Mouse (Mus musculus) MEL (cell line): ENCODE data around the gene Hic1. TPM values are rescaled to one million over a fixed set of nuclear protein-coding genes. Genes with fewer than 3 reads are reported as not detected.

Source experiments
- DNase-seq: peaks from one replicate; pipeline ENCODE4 v3.0.0; 2011; ENCODE audit warnings: low read depth, low spot score
- H3K27ac ChIP-seq: 2 replicates; pipeline ENCODE4 v1.5.1; 2012; ENCODE audit warnings: low read depth, mild to moderate bottlenecking, control low read depth, low read length, moderate library complexity; ENCODE audit not compliant: control insufficient read depth
- H3K27me3 ChIP-seq, 2 experiments: fragments of 150-350 bp in 1 of 2; sonication (generic) in 1 of 2; 2 replicates each; pipeline ENCODE4 v1.6.1; 2012; ENCODE audit warnings: low read length in 2 of 2, mild to moderate bottlenecking in 2 of 2, improper control_type of control experiment in 1 of 2, moderate library complexity in 1 of 2; ENCODE audit not compliant: insufficient read depth in 2 of 2, control insufficient read depth in 1 of 2
- H3K36me3 ChIP-seq, 2 experiments: 2 replicates each; pipeline ENCODE4 v1.6.1; 2012 to 2014; ENCODE audit warnings: low read length in 2 of 2, improper control_type of control experiment in 1 of 2, inconsistent platforms in 1 of 2, mild to moderate bottlenecking in 1 of 2; ENCODE audit not compliant: insufficient read depth in 2 of 2, control insufficient read depth in 1 of 2
- H3K4me1 ChIP-seq, 2 experiments: fragments of 150-350 bp in 1 of 2; sonication (generic) in 1 of 2; 2 replicates each; pipeline ENCODE4 v1.6.1; 2012; ENCODE audit warnings: low read length in 2 of 2, improper control_type of control experiment in 1 of 2, mild to moderate bottlenecking in 1 of 2; ENCODE audit not compliant: insufficient read depth in 2 of 2, control insufficient read depth in 1 of 2
- H3K4me3 ChIP-seq, 2 experiments: fragments of 150-350 bp in 1 of 2; sonication (generic) in 1 of 2; 2 replicates each; pipeline ENCODE4 v1.5.1; 2012; ENCODE audit warnings: low read depth in 2 of 2, low read length in 2 of 2, mild to moderate bottlenecking in 2 of 2, moderate library complexity in 2 of 2, control low read depth in 1 of 2, improper control_type of control experiment in 1 of 2; ENCODE audit not compliant: control insufficient read depth in 1 of 2, insufficient read depth in 1 of 2
- H3K79me2 ChIP-seq: 2 replicates; pipeline ENCODE4 v1.6.1; 2012; ENCODE audit warnings: mild to moderate bottlenecking, low read length, moderate library complexity; ENCODE audit not compliant: control insufficient read depth, poor library complexity, insufficient read depth
- H3K9ac ChIP-seq: 2 replicates; pipeline ENCODE4 v1.6.1; 2012; ENCODE audit warnings: low read depth, mild to moderate bottlenecking, control low read depth, low read length, moderate library complexity; ENCODE audit not compliant: control insufficient read depth, poor library complexity, severe bottlenecking
- H3K9me3 ChIP-seq: fragments of 150-350 bp; sonication (generic); replicated peaks from 2 replicates; pipeline ENCODE4 v1.6.1; 2012; ENCODE audit warnings: mild to moderate bottlenecking, low read length, improper control_type of control experiment, moderate library complexity; ENCODE audit not compliant: insufficient read depth
- BHLHE40 ChIP-seq: IDR thresholded peaks from 2 replicates; pipeline ENCODE4 v1.6.1; 2012; ENCODE audit warnings: low read depth, mild to moderate bottlenecking, inconsistent platforms, low read length, improper control_type of control experiment, borderline replicate concordance
- CHD1 ChIP-seq: IDR thresholded peaks from 2 replicates; pipeline ENCODE4 v1.6.1; 2012; ENCODE audit warnings: low read depth, mild to moderate bottlenecking, inconsistent platforms, low read length, improper control_type of control experiment
- CHD2 ChIP-seq: IDR thresholded peaks from 2 replicates; pipeline ENCODE4 v1.6.1; 2011; ENCODE audit warnings: low read length, improper control_type of control experiment
- CTCF ChIP-seq, 3 experiments: IDR thresholded peaks in 2 of 3; conservative IDR thresholded peaks in 1 of 3; 2 replicates each; pipeline ENCODE4 v1.5.1; 2011 to 2012; ENCODE audit warnings: low read length in 3 of 3, low read depth in 2 of 3, mild to moderate bottlenecking in 2 of 3, improper control_type of control experiment in 1 of 3, inconsistent platforms in 1 of 3, mixed read lengths in 1 of 3, moderate library complexity in 1 of 3; ENCODE audit not compliant: control insufficient read depth in 1 of 3, insufficient read depth in 1 of 3, poor library complexity in 1 of 3, severe bottlenecking in 1 of 3
- ELF1 ChIP-seq: IDR thresholded peaks from 2 replicates; pipeline ENCODE4 v1.6.1; 2014; ENCODE audit warnings: low read depth, mild to moderate bottlenecking, inconsistent platforms, low read length, improper control_type of control experiment, moderate library complexity
- EP300 ChIP-seq, 2 experiments: IDR thresholded peaks; 2 replicates each; pipeline ENCODE4 v1.6.1; 2011; ENCODE audit warnings: improper control_type of control experiment in 2 of 2, low read length in 2 of 2, low read depth in 1 of 2, mild to moderate bottlenecking in 1 of 2
- ETS1 ChIP-seq: IDR thresholded peaks from 2 replicates; pipeline ENCODE4 v1.6.1; 2012; ENCODE audit warnings: low read depth, mild to moderate bottlenecking, inconsistent platforms, low read length, improper control_type of control experiment, moderate library complexity
- GABPA ChIP-seq: IDR thresholded peaks from 2 replicates; pipeline ENCODE4 v1.6.1; 2012; ENCODE audit warnings: low read depth, mild to moderate bottlenecking, inconsistent platforms, low read length, improper control_type of control experiment, moderate library complexity
- HCFC1 ChIP-seq: IDR thresholded peaks from 2 replicates; pipeline ENCODE4 v1.6.1; 2012; ENCODE audit warnings: low read depth, mild to moderate bottlenecking, inconsistent platforms, low read length, improper control_type of control experiment, moderate library complexity
- JUND ChIP-seq: IDR thresholded peaks from 2 replicates; pipeline ENCODE4 v1.6.1; 2011; ENCODE audit warnings: low read depth, mild to moderate bottlenecking, improper control_type of control experiment, low read length
- KAT2A ChIP-seq: conservative IDR thresholded peaks from 2 replicates; pipeline ENCODE4 v1.6.1; 2012; ENCODE audit warnings: low read depth, low read length, improper control_type of control experiment, inconsistent platforms
- MAX ChIP-seq: IDR thresholded peaks from 2 replicates; pipeline ENCODE4 v1.6.1; 2011; ENCODE audit warnings: low read length, improper control_type of control experiment
- MAZ ChIP-seq: IDR thresholded peaks from 2 replicates; pipeline ENCODE4 v1.6.1; 2012; ENCODE audit warnings: low read depth, mild to moderate bottlenecking, inconsistent platforms, low read length, improper control_type of control experiment
- MEF2A ChIP-seq: IDR thresholded peaks from 2 replicates; pipeline ENCODE4 v1.6.1; 2014; ENCODE audit warnings: low read depth, mild to moderate bottlenecking, inconsistent platforms, low read length, improper control_type of control experiment; ENCODE audit not compliant: poor library complexity, insufficient replicate concordance, severe bottlenecking; ENCODE audit errors: extremely low read depth
- MXI1 ChIP-seq: IDR thresholded peaks from 2 replicates; pipeline ENCODE4 v1.6.1; 2011; ENCODE audit warnings: mild to moderate bottlenecking, low read depth, low read length, improper control_type of control experiment
- MYB ChIP-seq: IDR thresholded peaks from 2 replicates; pipeline ENCODE4 v1.6.1; 2011; ENCODE audit warnings: mild to moderate bottlenecking, low read depth, low read length, improper control_type of control experiment
- MYC ChIP-seq: IDR thresholded peaks from 2 replicates; pipeline ENCODE4 v1.6.1; 2011; ENCODE audit warnings: low read depth, mild to moderate bottlenecking, low read length, improper control_type of control experiment, moderate library complexity
- NELFE ChIP-seq: IDR thresholded peaks from 2 replicates; pipeline ENCODE4 v1.6.1; 2011; ENCODE audit warnings: low read depth, low read length, improper control_type of control experiment
- NRF1 ChIP-seq: IDR thresholded peaks from 2 replicates; pipeline ENCODE4 v1.6.1; 2014; ENCODE audit warnings: low read depth, mild to moderate bottlenecking, inconsistent platforms, low read length, improper control_type of control experiment, moderate library complexity; ENCODE audit not compliant: poor library complexity, insufficient read depth, severe bottlenecking
- POLR2A ChIP-seq, 2 experiments: IDR thresholded peaks; 2 replicates each; pipeline ENCODE4 v1.6.1; 2011 to 2012; ENCODE audit warnings: low read length in 2 of 2, mild to moderate bottlenecking in 2 of 2, control low read depth in 1 of 2, improper control_type of control experiment in 1 of 2, low read depth in 1 of 2, moderate library complexity in 1 of 2; ENCODE audit not compliant: control insufficient read depth in 1 of 2, insufficient read depth in 1 of 2, poor library complexity in 1 of 2
- POLR2AphosphoS2 ChIP-seq: IDR thresholded peaks from 2 replicates; pipeline ENCODE4 v1.6.1; 2011; ENCODE audit warnings: low read length, improper control_type of control experiment
- RAD21 ChIP-seq: IDR thresholded peaks from 2 replicates; pipeline ENCODE4 v1.6.1; 2011; ENCODE audit warnings: mild to moderate bottlenecking, low read depth, low read length, improper control_type of control experiment
- RCOR1 ChIP-seq: IDR thresholded peaks from 2 replicates; pipeline ENCODE4 v1.6.1; 2012; ENCODE audit warnings: low read depth, mild to moderate bottlenecking, inconsistent platforms, low read length, improper control_type of control experiment
- SIN3A ChIP-seq: IDR thresholded peaks from 2 replicates; pipeline ENCODE4 v1.6.1; 2012; ENCODE audit warnings: low read length, improper control_type of control experiment, inconsistent platforms
- SMC3 ChIP-seq: IDR thresholded peaks from 2 replicates; pipeline ENCODE4 v1.6.1; 2011; ENCODE audit warnings: low read depth, low read length, improper control_type of control experiment
- TAL1 ChIP-seq: IDR thresholded peaks from 2 replicates; pipeline ENCODE4 v1.6.1; 2012; ENCODE audit warnings: mild to moderate bottlenecking, inconsistent platforms, low read length, moderate library complexity, mixed read lengths
- TBP ChIP-seq: IDR thresholded peaks from 2 replicates; pipeline ENCODE4 v1.8.0; 2011; ENCODE audit warnings: low read depth, low read length, improper control_type of control experiment
- TCF12 ChIP-seq: IDR thresholded peaks from 2 replicates; pipeline ENCODE4 v1.6.1; 2014; ENCODE audit warnings: low read depth, mild to moderate bottlenecking, inconsistent platforms, low read length, improper control_type of control experiment, moderate library complexity
- UBTF ChIP-seq: IDR thresholded peaks from 2 replicates; pipeline ENCODE4 v1.6.1; 2012; ENCODE audit warnings: low read depth, mild to moderate bottlenecking, inconsistent platforms, low read length, improper control_type of control experiment, moderate library complexity, borderline replicate concordance; ENCODE audit not compliant: insufficient read depth
- USF1 ChIP-seq: IDR thresholded peaks from 2 replicates; pipeline ENCODE4 v1.6.1; 2014; ENCODE audit warnings: low read depth, mild to moderate bottlenecking, inconsistent platforms, low read length, improper control_type of control experiment, moderate library complexity
- USF2 ChIP-seq, 2 experiments: IDR thresholded peaks; 2 replicates each; pipeline ENCODE4 v1.6.1; 2011 to 2012; ENCODE audit warnings: improper control_type of control experiment in 2 of 2, low read length in 2 of 2, borderline replicate concordance in 1 of 2, inconsistent platforms in 1 of 2, low read depth in 1 of 2, mild to moderate bottlenecking in 1 of 2; ENCODE audit not compliant: insufficient read depth in 1 of 2
- ZC3H11A ChIP-seq: IDR thresholded peaks from 2 replicates; pipeline ENCODE4 v1.6.1; 2012; ENCODE audit warnings: low read depth, mild to moderate bottlenecking, inconsistent platforms, low read length, improper control_type of control experiment
- ZKSCAN1 ChIP-seq: IDR thresholded peaks from 2 replicates; pipeline ENCODE4 v1.6.1; 2012; ENCODE audit warnings: low read depth, mild to moderate bottlenecking, inconsistent platforms, low read length, improper control_type of control experiment, moderate library complexity
- ZNF384 ChIP-seq: IDR thresholded peaks from 2 replicates; pipeline ENCODE4 v1.6.1; 2012; ENCODE audit warnings: low read depth, mild to moderate bottlenecking, inconsistent platforms, low read length, improper control_type of control experiment
- polyA plus RNA-seq, 2 experiments: library from polyadenylated mRNA; stranded (reverse) in 1 of 2; unstranded in 1 of 2; fragments of >175 nt in 1 of 2; fragments of >200 nt in 1 of 2; gene quantifications; 2 replicates each; pipeline versions ENCODE4 v1.2.1 to v1.2.4; 2012; ENCODE audit warnings: low replicate concordance in 2 of 2, low read depth in 1 of 2; ENCODE audit not compliant: insufficient read length in 2 of 2, insufficient read depth in 1 of 2, missing spikeins in 1 of 2
- total RNA-seq: library from RNA; depleted of rRNA; stranded (reverse); fragments of 300-350 nt; gene quantifications from 2 replicates; pipeline ENCODE4 v1.2.3, GENCODE M21; 2012

Gene Hic1
- total and polyA plus RNA-seq, 3 experiments: 18.2 to 18.8 TPM; not detected in 1

- TF ChIP-seq SMC3 (peak; percentile 71), RCOR1 (no peak; the same call in 1 of the 2 replicates), CHD1 (no peak), POLR2AphosphoS2 (no peak; the same call in 1 of the 2 replicates), SIN3A (peak; percentile 87), NELFE (peak; percentile 89), UBTF (no peak), GABPA (no peak), ELF1 (peak; percentile 50), ZKSCAN1 (no peak), ZC3H11A (peak; percentile 63), EP300 (IDR thresholded peaks at IDR 0.05; ENCODE audit: low read depth in 1 of 2, low read length in 2 of 2) (peak in 1 of 2 experiments; percentile 69; a peak in 3 of 4 replicates), MAZ (peak; percentile 97), CHD2 (no peak), HCFC1 (peak; percentile 3; the same call in 1 of the 2 replicates), KAT2A (no peak), USF1 (peak; percentile 71), RAD21 (peak; percentile 83), CTCF (IDR thresholded peaks at IDR 0.05 in 2 of 3, conservative IDR thresholded peaks at IDR 0.05 in 1 of 3; ENCODE audit: control insufficient read depth in 1 of 3, insufficient read depth in 1 of 3, low read depth in 2 of 3, low read length in 3 of 3, poor library complexity in 1 of 3, severe bottlenecking in 1 of 3) (peak; percentile 77 to 96 (median 93); a peak in 5 of 6 replicates), MYC (peak; percentile 59), JUND (no peak), MXI1 (peak; percentile 69; the same call in 1 of the 2 replicates), POLR2A (IDR thresholded peaks at IDR 0.05; ENCODE audit: control insufficient read depth in 1 of 2, insufficient read depth in 1 of 2, low read depth in 1 of 2, low read length in 2 of 2, poor library complexity in 1 of 2) (peak; percentile 54 to 74; a peak in 3 of 4 replicates), MEF2A (no peak), USF2 (IDR thresholded peaks at IDR 0.05; ENCODE audit: borderline replicate concordance in 1 of 2, insufficient read depth in 1 of 2, low read depth in 1 of 2, low read length in 2 of 2) (no peak), TCF12 (0 out of 2 replicates have a peak, but pooled peaks have one; percentile 15), TBP (no peak; the same call in 1 of the 2 replicates), ETS1 (peak; percentile 35; the same call in 1 of the 2 replicates), NRF1 (no peak), MAX (peak; percentile 49; the same call in 1 of the 2 replicates), MYB (peak; percentile 63), BHLHE40 (0 out of 2 replicates have a peak, but pooled peaks have one; percentile 17), ZNF384 (no peak), TAL1 (no peak)
- no peaks in the 10 kb centered on the region for H3K9me3 ChIP-seq
- peaks cover 30% of the 10 kb centered on the region for H3K79me2 ChIP-seq
- H3K36me3 ChIP-seq: peaks cover 0 to 12% of the 10 kb centered on the region in 2 experiments; a peak in 2 of 4 replicates
- peak overlapping the region; percentile 70 to 81 for H3K4me3 ChIP-seq
- H3K27me3 ChIP-seq: no peaks in the 10 kb centered on the region
- H3K27ac ChIP-seq: peak overlapping the region; percentile 97
- H3K4me1 ChIP-seq: peaks cover 0 to 21% of the 10 kb centered on the region in 2 experiments; a peak in 3 of 4 replicates
- peak; percentile 99 for DNase-seq
- peak overlapping the region; percentile 85 for H3K9ac ChIP-seq
These were observed 925 bp upstream of the Hic1 start for GRCm38 (mm10) chr11:75170136-75170751.
